Mouse (Mus musculus) CH12.LX (cell line): ENCODE results near the gene Pcbp4. TPM values are rescaled to one million over a fixed set of nuclear protein-coding genes. Genes with fewer than 3 reads are reported as not detected.

Experiments
- DNase-seq: peaks from one replicate; pipeline ENCODE4 v3.0.0-alpha.2; 2013; ENCODE audit errors: extremely low read depth
- H3K27ac ChIP-seq: 2 replicates; pipeline ENCODE4 v1.5.1; 2012; ENCODE audit warnings: low read depth, mild to moderate bottlenecking, control low read depth, moderate library complexity; ENCODE audit not compliant: insufficient read depth
- H3K27me3 ChIP-seq: replicated peaks from 2 replicates; pipeline ENCODE3; 2012; ENCODE audit warnings: inconsistent platforms
- H3K36me3 ChIP-seq, 2 experiments: replicated peaks in 1 of 2; 2 replicates each; pipeline versions ENCODE3 to v1.6.1; 2012; ENCODE audit warnings: inconsistent platforms in 1 of 2, low read length in 1 of 2, mild to moderate bottlenecking in 1 of 2, mixed read lengths in 1 of 2, moderate library complexity in 1 of 2; ENCODE audit not compliant: control insufficient read depth in 1 of 2, insufficient read depth in 1 of 2
- H3K4me1 ChIP-seq, 2 experiments: 2 replicates each; pipeline ENCODE4 v1.6.1; 2012; ENCODE audit warnings: inconsistent platforms in 1 of 2, moderate library complexity in 1 of 2; ENCODE audit not compliant: insufficient read depth in 2 of 2, control insufficient read depth in 1 of 2
- H3K4me2 ChIP-seq: 2 replicates; pipeline ENCODE4 v1.6.1; 2012; ENCODE audit warnings: low read depth, mild to moderate bottlenecking, control low read depth; ENCODE audit not compliant: poor library complexity, insufficient read depth, severe bottlenecking
- H3K4me3 ChIP-seq, 3 experiments: fragments of 150-350 bp in 1 of 3; sonication (generic) in 1 of 3; replicated peaks in 1 of 3; 2 replicates each; pipeline versions ENCODE3 to v1.5.1; 2011 to 2012; ENCODE audit warnings: low read depth in 2 of 3, low read length in 2 of 3, mild to moderate bottlenecking in 2 of 3, moderate library complexity in 2 of 3, control low read depth in 1 of 3, improper control_type of control experiment in 1 of 3, inconsistent platforms in 1 of 3, mixed read lengths in 1 of 3; ENCODE audit not compliant: poor library complexity in 1 of 3
- H3K79me2 ChIP-seq: replicated peaks from 2 replicates; pipeline ENCODE4 v1.6.1; 2012; ENCODE audit warnings: mild to moderate bottlenecking, moderate library complexity; ENCODE audit not compliant: control insufficient read depth, poor library complexity, insufficient read depth, severe bottlenecking; ENCODE audit errors: extremely low read depth
- H3K9ac ChIP-seq: 2 replicates; pipeline ENCODE4 v1.6.1; 2012; ENCODE audit warnings: low read depth, mild to moderate bottlenecking, control low read depth, moderate library complexity; ENCODE audit not compliant: insufficient read depth
- H3K9me3 ChIP-seq: replicated peaks from 2 replicates; pipeline ENCODE3; 2012; ENCODE audit warnings: low read length, inconsistent platforms, mixed read lengths
- CHD1 ChIP-seq: IDR thresholded peaks from 2 replicates; pipeline ENCODE4 v1.6.1; 2012; ENCODE audit warnings: low read depth, low read length, improper control_type of control experiment, inconsistent platforms
- CTCF ChIP-seq, 2 experiments: IDR thresholded peaks in 1 of 2; conservative IDR thresholded peaks in 1 of 2; 2 replicates each; pipeline ENCODE4 v1.5.1; 2011 to 2012; ENCODE audit warnings: low read depth in 2 of 2, low read length in 2 of 2, improper control_type of control experiment in 1 of 2, inconsistent platforms in 1 of 2, mild to moderate bottlenecking in 1 of 2, moderate library complexity in 1 of 2
- EP300 ChIP-seq: IDR thresholded peaks from 2 replicates; pipeline ENCODE4 v1.6.1; 2011; ENCODE audit warnings: low read length, improper control_type of control experiment
- ETS1 ChIP-seq: conservative IDR thresholded peaks from 2 replicates; pipeline ENCODE4 v1.6.1; 2012; ENCODE audit warnings: low read depth, mild to moderate bottlenecking, inconsistent platforms, low read length, improper control_type of control experiment, moderate library complexity
- IRF4 ChIP-seq: IDR thresholded peaks from 2 replicates; pipeline ENCODE4 v1.6.1; 2014; ENCODE audit warnings: low read depth, mild to moderate bottlenecking, inconsistent platforms, low read length, improper control_type of control experiment
- JUN ChIP-seq: IDR thresholded peaks from 2 replicates; pipeline ENCODE4 v1.6.1; 2011; ENCODE audit warnings: low read depth, mild to moderate bottlenecking, low read length, improper control_type of control experiment, moderate library complexity; ENCODE audit not compliant: insufficient read depth
- MAFK ChIP-seq: IDR thresholded peaks from 2 replicates; pipeline ENCODE4 v1.6.1; 2011; ENCODE audit warnings: low read length, improper control_type of control experiment; ENCODE audit not compliant: insufficient replicate concordance
- MAX ChIP-seq: IDR thresholded peaks from 2 replicates; pipeline ENCODE4 v1.6.1; 2011; ENCODE audit warnings: low read length, improper control_type of control experiment
- MAZ ChIP-seq: IDR thresholded peaks from 2 replicates; pipeline ENCODE4 v1.6.1; 2012; ENCODE audit warnings: low read depth, mild to moderate bottlenecking, inconsistent platforms, low read length, improper control_type of control experiment, moderate library complexity
- MEF2A ChIP-seq: IDR thresholded peaks from 2 replicates; pipeline ENCODE4 v1.6.1; 2014; ENCODE audit warnings: low read depth, mild to moderate bottlenecking, inconsistent platforms, low read length, improper control_type of control experiment, borderline replicate concordance
- MYC ChIP-seq: IDR thresholded peaks from 2 replicates; pipeline ENCODE4 v1.6.1; 2011; ENCODE audit warnings: low read depth, mild to moderate bottlenecking, improper control_type of control experiment, low read length
- NELFE ChIP-seq: IDR thresholded peaks from 2 replicates; pipeline ENCODE4 v1.6.1; 2011; ENCODE audit warnings: low read depth, low read length, improper control_type of control experiment
- NRF1 ChIP-seq: IDR thresholded peaks from 2 replicates; pipeline ENCODE4 v1.6.1; 2014; ENCODE audit warnings: low read depth, mild to moderate bottlenecking, inconsistent platforms, low read length, improper control_type of control experiment, moderate library complexity
- PAX5 ChIP-seq: IDR thresholded peaks from 2 replicates; pipeline ENCODE4 v1.6.1; 2012; ENCODE audit warnings: low read length, inconsistent platforms, mixed read lengths
- POLR2A ChIP-seq: IDR thresholded peaks from 2 replicates; pipeline ENCODE4 v1.6.1; 2011; ENCODE audit warnings: low read depth, mild to moderate bottlenecking, improper control_type of control experiment, low read length
- POLR2AphosphoS2 ChIP-seq: IDR thresholded peaks from 2 replicates; pipeline ENCODE4 v1.6.1; 2011; ENCODE audit warnings: low read depth, low read length, improper control_type of control experiment
- RAD21 ChIP-seq: IDR thresholded peaks from 2 replicates; pipeline ENCODE4 v1.6.1; 2011; ENCODE audit warnings: low read depth, mild to moderate bottlenecking, low read length, improper control_type of control experiment, moderate library complexity
- SMC3 ChIP-seq: IDR thresholded peaks from 2 replicates; pipeline ENCODE4 v1.6.1; 2011; ENCODE audit warnings: low read depth, low read length, improper control_type of control experiment
- TBP ChIP-seq: conservative IDR thresholded peaks from 2 replicates; pipeline ENCODE4 v1.6.1; 2011; ENCODE audit warnings: low read depth, low read length, improper control_type of control experiment
- USF2 ChIP-seq: conservative IDR thresholded peaks from 2 replicates; pipeline ENCODE4 v1.6.1; 2011; ENCODE audit warnings: low read depth, low read length, improper control_type of control experiment
- ZC3H11A ChIP-seq: IDR thresholded peaks from 2 replicates; pipeline ENCODE4 v1.6.1; 2012; ENCODE audit warnings: low read depth, mild to moderate bottlenecking, inconsistent platforms, low read length, improper control_type of control experiment
- ZKSCAN1 ChIP-seq: IDR thresholded peaks from 2 replicates; pipeline ENCODE4 v1.6.1; 2012; ENCODE audit warnings: low read depth, inconsistent platforms, low read length, improper control_type of control experiment, borderline replicate concordance
- dilution Hi-C: fragments of 300-500 bp; cut with MboI; formaldehyde crosslinking; loops from 2 replicates; pipeline ENCODE4 v1.14.3; 2020; ENCODE audit warnings: low sequenced_read_pairs; ENCODE audit not compliant: extremely low pct_unique_long_range_greater_than_20kb, extremely low pct_ligation_motif_present
- in situ Hi-C: fragments of 300-500 bp; cut with MboI; formaldehyde crosslinking; loops from 3 replicates; pipeline ENCODE4 v1.14.3; 2019; ENCODE audit warnings: low sequenced_read_pairs, low pct_ligation_motif_present, low pct_unique_long_range_greater_than_20kb, mixed read lengths
- polyA plus RNA-seq: library from polyadenylated mRNA; unstranded; fragments of >175 nt; gene quantifications from 2 replicates; pipeline ENCODE4 v1.2.1, GENCODE M21; 2012; ENCODE audit warnings: low read depth; ENCODE audit not compliant: insufficient read length
- total RNA-seq, 2 experiments: library from RNA; depleted of rRNA; stranded (reverse); fragments of 300-350 nt in 1 of 2; fragments of >200 nt in 1 of 2; gene quantifications; 2 replicates each; pipeline ENCODE4 v1.2.3; 2012 to 2014

Gene Pcbp4
- total and polyA plus RNA-seq, 3 experiments, result 44.0 to 54.2 (median 44.1) TPM

- no peak for TF ChIP-seq RAD21
- TF ChIP-seq ETS1, result no peak
- TF ChIP-seq ZKSCAN1, result no peak
- peak; percentile 95 for TF ChIP-seq NELFE
- no peak for TF ChIP-seq PAX5
- no peak for TF ChIP-seq CTCF (conservative IDR thresholded peaks at IDR 0.05 in 1 of 2, IDR thresholded peaks at IDR 0.05 in 1 of 2; ENCODE audit: low read depth in 2 of 2, low read length in 2 of 2)
- TF ChIP-seq USF2, result no peak
- no peak for TF ChIP-seq NRF1
- no peak for TF ChIP-seq ZC3H11A
- no peak for TF ChIP-seq EP300
- peak; percentile 92 for TF ChIP-seq POLR2A
- TF ChIP-seq MAFK, result no peak
- TF ChIP-seq, all 38 proteins: peak for 13
These were observed 23.7 kb upstream of the Pcbp4 start, which contains the start of gene Rpl29 (continued) for GRCm38 (mm10) chr9:106429221-106430014.

DNA sequence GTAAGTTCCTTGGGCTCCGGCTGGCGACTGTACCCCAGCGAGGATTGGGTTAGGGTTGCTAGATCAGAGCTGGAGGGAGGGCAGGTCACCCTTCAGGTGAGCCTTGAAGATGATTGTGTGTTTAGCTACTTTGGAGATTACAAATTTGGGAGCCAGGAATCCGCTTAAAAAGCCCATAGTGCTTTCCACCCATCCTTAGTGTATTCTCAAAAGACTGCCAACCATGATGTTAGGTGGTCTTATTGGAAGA is 23.2 kb upstream of the Pcbp4 start:
- peak overlapping the region; percentile 81 for H3K27ac ChIP-seq
- H3K4me1 ChIP-seq, result peaks cover 2 to 26% of the 10 kb centered on the region in 2 experiments; a peak in 3 of 4 replicates
- H3K4me2 ChIP-seq, result peak overlapping the region; percentile 85; the same call in 1 of the 2 replicates
- in situ Hi-C loops, result no loop called here
- peak overlapping the region; percentile 100 for H3K9ac ChIP-seq
- H3K4me3 ChIP-seq, result peak overlapping the region; percentile 81 to 100 (median 95)
- no peak for DNase-seq
- H3K9me3 ChIP-seq, result no peaks in the 10 kb centered on the region
- H3K27me3 ChIP-seq, result no peaks in the 10 kb centered on the region
- dilution Hi-C loops, result no loop called here
- H3K36me3 ChIP-seq, result peaks cover 43 to 47% of the 10 kb centered on the region in 2 experiments
- TF ChIP-seq CHD1, result 0 out of 2 replicates have a peak, but pooled peaks have one; percentile 77
- no peak for TF ChIP-seq JUN
- H3K79me2 ChIP-seq, result peaks cover 27% of the 10 kb centered on the region

GRCm38 (mm10) chr9:106433389-106433788 is 19.7 kb upstream of the Pcbp4 start:
- no peaks in the 10 kb centered on the region for H3K27me3 ChIP-seq
- no peak overlapping the region for H3K9ac ChIP-seq
- peaks cover 34% of the 10 kb centered on the region for H3K79me2 ChIP-seq
- H3K9me3 ChIP-seq, result no peaks in the 10 kb centered on the region
- H3K4me2 ChIP-seq, result no peak overlapping the region
- no peak overlapping the region for H3K4me3 ChIP-seq
- in situ Hi-C loops, result no loop called here
- no peak overlapping the region for H3K27ac ChIP-seq
- no peak for TF ChIP-seq JUN
- no peak for TF ChIP-seq CTCF (conservative IDR thresholded peaks at IDR 0.05 in 1 of 2, IDR thresholded peaks at IDR 0.05 in 1 of 2; ENCODE audit: low read depth in 2 of 2, low read length in 2 of 2)
- no peak for TF ChIP-seq IRF4
- TF ChIP-seq TBP, result no peak
- TF ChIP-seq MAZ, result no peak
- no peak for TF ChIP-seq POLR2AphosphoS2
- no peak for TF ChIP-seq PAX5
- TF ChIP-seq SMC3, result no peak
- TF ChIP-seq MYC, result no peak
- no peak for TF ChIP-seq MAX
- TF ChIP-seq MEF2A, result no peak
- no peak for TF ChIP-seq RAD21
- dilution Hi-C loops, result no loop called here
- peaks cover 49 to 63% of the 10 kb centered on the region in 2 experiments for H3K36me3 ChIP-seq
- H3K4me1 ChIP-seq, result peaks cover 13 to 52% of the 10 kb centered on the region in 2 experiments
- DNase-seq, result no peak
